Mouse (Mus musculus): Measurements from ENCODE around the gene Susd1.

The Susd1 gene

DNA sequence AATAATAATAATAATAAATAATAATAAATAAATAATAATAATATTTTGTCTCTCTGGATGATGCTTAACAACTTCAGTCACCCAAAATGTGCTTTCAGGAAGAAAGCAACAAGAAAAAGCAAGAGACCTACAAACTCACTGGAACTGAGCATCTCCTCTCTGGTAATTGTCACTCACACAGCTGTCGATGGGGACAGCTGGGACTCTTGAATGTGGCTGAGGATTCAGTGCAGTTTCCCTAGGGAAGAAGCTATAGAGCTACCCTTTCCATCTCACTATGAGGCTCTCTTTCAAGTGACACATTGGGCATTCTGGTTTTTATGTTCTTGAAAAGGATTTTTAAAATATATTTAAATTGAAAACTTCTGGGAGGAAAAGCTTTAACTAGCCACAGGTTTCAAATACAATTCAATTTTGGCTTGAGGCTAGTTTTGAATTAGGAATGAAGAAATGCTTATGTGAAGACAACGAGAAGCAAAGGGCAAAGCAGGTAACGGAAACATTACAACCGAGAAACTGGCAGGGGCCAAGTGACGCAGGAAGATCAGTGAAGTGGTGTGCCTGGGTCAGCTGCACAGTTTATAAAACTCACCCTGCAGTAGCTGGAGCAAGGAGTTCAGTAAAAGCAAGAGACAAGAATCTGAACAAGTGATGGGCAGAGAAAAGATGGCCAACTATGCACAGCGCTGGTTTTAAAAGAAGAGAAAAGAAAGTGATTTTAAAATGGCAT is 112.2 kb downstream of the Susd1 start:
- in situ Hi-C loops (cut with MboI; ENCODE audit: low sequenced_read_pairs): no loop called here

DNA sequence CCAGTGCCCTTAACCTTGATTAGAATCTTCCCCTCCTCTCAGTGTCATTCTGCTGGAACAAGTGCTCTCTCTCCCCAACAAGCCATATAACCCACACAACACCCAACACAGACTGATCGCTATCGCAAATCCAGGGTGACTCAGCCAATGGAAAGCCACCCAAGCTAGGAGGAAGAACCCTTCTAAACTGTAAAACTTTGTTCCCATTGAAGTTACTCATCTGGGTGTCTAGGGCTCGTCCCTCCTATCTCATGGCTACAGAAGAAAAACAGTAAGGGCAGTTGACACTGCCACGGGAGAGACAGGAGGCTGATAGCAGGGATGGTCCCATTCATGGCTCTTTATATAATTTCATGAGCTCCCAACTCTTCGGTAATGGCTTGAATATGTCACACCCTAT is 114.1 kb downstream of the Susd1 start:
- in situ Hi-C loops (cut with MboI; ENCODE audit: low sequenced_read_pairs): no loop called here

DNA sequence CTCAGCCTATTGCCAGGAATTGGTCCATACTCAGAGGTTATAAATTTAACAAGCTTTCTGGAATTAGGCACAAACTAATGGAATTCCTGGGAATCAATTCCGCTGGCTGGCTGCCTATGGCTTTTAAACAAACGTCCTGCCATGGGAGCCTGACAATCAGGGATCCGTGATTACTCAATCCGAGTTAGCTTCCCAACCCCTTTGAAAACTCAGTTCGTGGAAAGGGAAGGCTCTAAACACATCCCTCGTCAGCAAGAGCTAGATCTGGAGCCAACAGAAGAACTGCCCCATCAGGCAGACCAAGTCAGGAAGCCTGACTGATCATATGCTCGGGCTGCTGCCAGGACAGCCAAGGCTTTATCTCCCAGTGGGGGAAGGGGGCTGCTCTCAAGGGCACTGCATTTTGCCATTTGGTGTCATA is 115.2 kb downstream of the Susd1 start:
- in situ Hi-C loops (cut with MboI; ENCODE audit: low sequenced_read_pairs): no loop called here

DNA sequence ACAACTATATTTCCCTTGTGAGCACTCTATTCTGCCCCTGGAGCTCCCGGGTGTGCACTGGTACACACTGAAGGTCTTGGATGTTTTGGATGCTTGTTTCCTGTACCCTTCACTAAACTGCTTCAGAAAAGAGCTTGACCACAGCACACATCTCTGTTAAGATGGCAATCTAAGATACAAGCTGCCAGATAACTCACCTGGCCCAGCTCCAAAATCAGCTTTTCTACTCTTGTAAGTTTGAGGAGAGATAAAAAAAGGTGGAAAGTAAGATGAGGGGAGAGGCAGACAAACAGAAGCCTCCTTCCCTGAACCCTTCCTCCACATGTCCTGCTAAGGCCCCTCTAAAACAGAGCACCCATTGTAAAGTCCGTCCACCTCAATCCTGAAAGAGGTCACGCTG is 115.7 kb downstream of the Susd1 start:
- in situ Hi-C loops (cut with MboI; ENCODE audit: low sequenced_read_pairs): no loop called here

DNA sequence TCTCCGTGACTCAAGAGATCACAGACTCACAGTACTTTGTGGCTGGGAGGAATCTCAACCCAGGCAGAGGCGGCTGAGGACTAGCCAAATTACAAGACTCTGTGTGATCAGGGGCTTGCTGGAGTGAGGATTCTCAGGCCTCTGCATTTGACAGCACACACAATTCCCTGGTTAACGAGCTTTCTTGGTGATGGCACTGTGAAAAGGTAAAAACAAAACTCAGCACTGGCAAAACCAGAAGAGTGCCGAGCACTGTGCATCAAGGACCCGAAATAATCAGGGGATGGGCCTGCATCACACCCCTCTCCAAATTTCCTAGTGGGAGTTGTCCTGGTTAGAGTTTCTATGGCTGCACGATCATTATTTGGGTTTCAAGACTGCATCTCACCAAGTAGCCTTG is 116.4 kb downstream of the Susd1 start:
- in situ Hi-C loops (cut with MboI; ENCODE audit: low sequenced_read_pairs): no loop called here

DNA sequence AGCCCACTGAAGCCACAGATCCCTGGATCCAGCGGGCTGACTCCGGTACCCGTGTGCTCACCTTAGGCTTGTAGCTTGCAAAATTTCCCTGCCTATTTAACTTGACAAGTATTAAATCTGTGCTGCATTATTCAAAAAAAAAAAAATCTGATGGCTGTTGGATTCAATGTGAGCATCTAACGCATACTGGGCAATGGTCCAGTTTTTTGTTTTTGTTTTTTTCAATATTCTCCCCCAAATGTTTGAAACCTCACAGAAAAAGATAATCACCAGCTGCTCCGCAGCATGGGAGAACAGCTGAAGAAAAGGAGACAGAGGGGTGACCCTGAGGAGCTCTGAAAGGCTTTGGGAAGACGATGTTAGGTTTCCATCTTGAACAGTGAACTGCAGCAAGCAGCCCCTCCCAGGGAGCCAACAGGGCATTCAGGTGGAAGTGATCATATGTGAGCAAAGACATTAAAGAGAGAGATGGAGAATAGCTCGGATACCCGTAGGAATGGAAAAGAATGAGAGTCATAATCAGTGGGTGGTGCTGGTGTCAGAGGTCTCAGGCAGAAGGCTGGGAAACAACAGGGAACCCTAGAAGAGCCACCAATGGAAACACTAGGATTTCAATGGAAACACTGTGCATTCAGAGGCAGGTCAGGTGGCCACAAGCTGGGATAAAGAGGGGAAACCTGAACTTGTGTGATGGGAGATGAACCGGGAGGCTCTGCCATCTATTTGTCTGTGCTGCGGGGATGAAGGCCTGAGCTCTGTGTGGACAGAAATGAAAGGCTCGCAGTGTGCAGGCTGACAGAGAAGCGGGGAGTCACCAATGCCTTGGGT is 117.0 kb downstream of the Susd1 start:
- in situ Hi-C loops (cut with MboI; ENCODE audit: low sequenced_read_pairs): no loop called here

DNA sequence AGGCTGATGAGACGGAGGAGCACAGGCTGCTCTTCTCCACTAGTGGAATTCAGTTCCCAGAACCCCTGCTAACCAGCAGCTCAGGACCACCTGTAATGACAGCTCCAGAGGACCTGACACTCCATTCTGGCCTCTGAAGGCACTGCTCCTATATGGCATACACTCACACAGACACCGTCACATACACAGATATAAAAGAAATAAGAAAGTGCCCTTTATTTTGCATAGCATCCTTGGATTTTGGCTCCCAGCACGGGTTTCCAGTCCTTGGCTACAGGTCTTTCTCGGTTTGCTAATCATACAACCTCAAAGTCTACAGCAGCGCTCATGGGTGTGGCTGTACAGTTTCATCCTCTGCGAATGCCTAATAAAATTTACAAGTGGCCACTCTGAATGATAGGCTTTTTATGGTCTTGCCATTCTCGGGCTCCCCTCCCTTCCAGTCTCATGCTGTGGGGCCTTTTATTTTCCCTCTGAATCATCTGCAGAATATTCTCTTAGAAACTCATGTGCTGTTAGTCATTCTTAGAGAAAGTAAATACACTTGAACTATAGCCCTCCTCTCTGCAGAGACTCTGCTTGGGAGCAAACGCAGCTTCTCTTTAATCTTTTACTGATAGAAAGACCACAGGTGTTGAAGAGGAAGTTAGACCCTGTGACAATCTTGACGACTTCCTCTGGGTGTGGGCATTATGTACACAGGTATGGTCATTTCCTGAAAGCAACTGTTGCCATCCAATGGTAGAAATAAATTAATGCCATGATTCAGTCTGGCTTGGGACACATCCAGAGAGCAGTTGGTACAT is 119.1 kb downstream of the Susd1 start:
- in situ Hi-C loops (cut with MboI; ENCODE audit: low sequenced_read_pairs): no loop called here

DNA sequence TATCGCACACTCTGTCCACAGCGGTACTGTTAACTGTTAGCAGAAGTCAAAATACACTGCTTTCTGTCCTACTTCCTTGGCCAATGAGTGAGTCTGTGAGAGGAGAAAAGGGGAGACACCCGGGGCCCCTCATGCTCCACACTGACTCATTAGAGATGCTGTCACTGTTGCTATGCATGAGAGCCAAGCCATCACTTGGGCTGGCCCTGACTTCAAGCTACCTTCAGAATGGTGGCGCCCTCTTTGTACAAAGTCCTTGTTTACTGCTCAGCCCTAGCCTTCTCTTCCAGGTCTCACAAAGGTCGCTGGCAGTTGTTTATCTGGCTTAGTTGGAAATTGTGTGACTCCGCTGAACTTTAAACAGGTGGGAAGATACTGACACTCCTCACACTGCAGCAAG is 119.8 kb downstream of the Susd1 start:
- in situ Hi-C loops (cut with MboI; ENCODE audit: low sequenced_read_pairs): no loop called here

DNA sequence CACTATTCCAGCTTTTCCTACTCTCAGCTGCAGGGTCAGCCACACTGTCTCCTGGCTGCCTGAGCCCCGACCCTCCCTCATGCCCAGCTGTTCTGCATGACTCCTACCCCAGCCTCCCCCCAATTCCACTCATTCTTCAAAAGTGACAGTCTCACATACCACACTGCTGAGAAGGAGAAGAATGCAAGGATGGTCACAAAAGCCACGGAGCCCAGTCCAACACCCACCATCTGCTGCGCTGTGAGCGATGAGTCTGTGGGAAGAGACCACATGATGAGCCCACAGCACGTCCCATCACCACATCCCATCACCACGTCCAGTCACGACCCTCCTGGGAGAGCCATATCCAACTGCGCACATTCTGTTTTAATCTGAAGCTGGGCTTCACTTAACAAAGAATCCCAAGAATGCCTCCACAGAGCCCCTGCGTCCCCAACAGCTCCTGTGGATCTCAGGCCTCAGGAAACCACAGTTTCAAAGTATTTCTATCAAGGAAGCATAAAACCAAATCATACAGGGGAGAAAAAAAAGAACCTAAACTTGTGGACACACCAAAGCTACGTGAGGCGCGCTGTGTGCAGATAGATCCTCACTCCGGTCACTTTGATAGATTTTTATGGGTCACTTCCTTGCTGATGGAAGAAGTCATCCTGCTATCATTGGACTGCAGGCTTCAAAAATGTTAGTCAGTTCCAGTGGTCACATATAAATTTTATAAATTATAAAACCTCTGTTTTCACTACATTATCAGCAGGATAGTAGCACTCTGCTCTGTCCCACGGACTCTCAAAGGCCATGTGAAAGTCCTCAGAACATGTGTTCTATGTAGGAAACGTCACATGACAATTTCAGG is 122.7 kb downstream of the Susd1 start:
- in situ Hi-C loops (cut with MboI; ENCODE audit: low sequenced_read_pairs): no loop called here

DNA sequence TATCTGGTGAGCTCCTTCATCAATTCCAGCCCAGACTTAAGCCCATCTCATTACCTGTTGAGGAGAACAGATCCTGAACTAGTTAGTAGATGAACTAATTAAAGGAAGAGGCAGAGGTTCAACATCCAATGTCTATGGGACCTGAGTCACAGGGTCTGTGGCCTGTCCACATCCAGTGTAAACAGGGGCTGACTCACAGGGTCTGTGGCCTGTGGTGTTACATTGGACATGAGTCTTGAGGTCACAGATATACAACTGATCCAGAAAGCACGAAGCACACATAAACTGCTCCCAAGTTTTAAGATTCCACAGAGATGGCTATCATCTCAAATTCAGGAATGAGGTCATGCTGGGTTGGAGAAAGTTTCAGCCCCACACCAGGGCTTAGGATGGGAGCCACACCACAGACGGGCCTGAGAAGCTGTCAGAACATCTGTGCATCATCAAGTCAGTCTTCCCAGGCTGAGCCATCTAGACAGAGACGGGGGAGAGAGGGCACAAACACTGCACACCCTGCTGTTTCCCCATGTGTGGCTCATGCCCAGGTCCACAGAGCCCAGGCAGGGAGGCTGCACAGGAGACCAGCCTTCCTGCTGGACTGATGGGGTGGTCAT is 123.4 kb downstream of the Susd1 start:
- in situ Hi-C loops (cut with MboI; ENCODE audit: low sequenced_read_pairs): no loop called here

DNA sequence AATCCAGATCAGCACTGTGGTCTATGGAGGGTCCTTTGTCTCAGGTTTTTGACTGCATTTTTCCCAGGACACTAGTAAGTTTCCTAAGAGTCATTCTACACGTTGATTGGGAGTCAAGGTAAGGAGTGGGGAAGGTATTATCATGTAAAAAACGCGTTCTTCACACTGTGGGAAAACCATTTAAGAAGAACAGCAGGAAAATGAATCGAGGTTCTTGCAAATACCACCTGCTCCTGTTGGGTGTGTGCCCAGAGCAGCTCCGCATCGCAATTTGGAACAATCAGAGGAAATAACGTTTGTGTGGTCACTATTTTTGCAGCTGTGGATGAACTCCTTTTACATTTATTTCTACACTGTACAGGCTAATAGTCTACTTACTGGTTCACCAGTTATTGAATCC is 125.5 kb downstream of the Susd1 start:
- in situ Hi-C loops (cut with MboI; ENCODE audit: low sequenced_read_pairs): no loop called here

DNA sequence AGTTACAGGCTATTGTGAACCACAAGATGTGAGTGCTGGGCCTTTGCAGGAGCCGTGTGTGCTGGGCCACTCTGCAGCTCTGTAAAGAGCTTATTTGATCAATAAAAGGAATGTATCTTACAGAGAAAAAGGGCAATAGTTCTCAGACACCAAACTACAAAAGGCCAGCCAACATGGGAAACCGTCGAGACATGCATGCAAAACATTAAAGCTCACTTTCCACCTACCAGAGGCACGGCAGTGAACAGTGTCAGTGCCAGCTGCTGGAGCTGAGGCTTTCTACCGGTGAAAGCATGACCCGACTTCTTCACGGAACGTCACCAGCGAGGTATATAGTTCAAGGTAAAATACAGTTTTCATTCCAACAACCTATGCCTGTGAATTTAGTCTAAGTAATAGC is 127.8 kb downstream of the Susd1 start:
- in situ Hi-C loops (cut with MboI; ENCODE audit: low sequenced_read_pairs): no loop called here

DNA sequence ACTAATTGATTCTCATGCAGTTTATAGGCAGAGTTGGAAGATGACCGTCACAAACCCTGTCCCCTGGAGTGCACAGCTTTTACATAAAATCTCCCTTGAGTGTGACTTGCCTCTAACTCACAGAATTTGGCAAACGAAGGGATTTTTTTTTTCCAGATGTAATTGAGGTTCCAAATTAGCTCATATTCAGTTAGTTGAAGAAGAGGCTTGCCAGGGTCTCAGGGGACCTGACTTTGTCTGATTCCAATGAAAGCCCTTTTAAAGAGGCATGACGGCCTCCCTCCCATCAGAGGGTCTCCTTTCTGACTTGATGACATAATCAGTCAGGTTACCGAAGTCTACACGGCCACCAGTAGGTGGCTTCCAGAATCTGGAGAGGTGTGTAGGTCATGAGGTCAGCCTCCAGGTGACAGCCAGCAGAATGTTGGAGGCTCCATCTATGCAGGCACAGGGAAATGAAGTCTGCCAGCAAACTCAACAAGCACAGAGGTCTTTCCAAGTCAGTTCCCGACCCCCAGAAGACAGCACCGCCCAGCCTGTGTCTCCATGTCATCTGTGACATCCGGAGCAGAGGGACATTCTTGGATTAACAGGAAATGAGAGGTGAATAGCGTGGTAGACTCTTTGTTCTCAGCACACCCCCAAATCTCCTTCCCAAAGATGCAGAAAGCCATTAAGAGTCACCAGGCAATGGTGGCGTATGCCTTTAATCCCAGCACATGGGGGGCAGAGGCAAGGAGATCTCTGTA is 130.4 kb downstream of the Susd1 start:
- in situ Hi-C loops (cut with MboI; ENCODE audit: low sequenced_read_pairs): no loop called here

DNA sequence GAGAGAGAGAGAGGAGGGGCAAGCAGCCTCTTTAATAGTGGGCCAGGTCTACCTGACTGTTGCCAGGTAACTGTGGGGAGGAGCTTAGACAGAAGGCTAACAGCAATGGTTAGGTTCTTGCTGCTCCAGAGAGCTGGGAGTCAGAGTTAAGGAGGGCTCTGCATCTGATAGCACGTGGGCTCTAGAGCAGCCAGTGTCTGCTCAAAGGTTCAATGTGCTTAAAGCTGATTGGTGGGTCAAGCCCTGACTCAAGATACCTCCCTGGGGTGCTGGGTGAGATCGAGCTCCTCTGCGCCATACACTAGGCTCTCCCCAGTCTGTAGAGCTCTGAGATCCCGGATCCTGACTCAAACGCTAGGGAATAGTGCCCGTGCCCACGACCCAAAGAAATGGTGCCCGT is 136.0 kb downstream of the Susd1 start:
- in situ Hi-C loops (cut with MboI; ENCODE audit: low sequenced_read_pairs): no loop called here

DNA sequence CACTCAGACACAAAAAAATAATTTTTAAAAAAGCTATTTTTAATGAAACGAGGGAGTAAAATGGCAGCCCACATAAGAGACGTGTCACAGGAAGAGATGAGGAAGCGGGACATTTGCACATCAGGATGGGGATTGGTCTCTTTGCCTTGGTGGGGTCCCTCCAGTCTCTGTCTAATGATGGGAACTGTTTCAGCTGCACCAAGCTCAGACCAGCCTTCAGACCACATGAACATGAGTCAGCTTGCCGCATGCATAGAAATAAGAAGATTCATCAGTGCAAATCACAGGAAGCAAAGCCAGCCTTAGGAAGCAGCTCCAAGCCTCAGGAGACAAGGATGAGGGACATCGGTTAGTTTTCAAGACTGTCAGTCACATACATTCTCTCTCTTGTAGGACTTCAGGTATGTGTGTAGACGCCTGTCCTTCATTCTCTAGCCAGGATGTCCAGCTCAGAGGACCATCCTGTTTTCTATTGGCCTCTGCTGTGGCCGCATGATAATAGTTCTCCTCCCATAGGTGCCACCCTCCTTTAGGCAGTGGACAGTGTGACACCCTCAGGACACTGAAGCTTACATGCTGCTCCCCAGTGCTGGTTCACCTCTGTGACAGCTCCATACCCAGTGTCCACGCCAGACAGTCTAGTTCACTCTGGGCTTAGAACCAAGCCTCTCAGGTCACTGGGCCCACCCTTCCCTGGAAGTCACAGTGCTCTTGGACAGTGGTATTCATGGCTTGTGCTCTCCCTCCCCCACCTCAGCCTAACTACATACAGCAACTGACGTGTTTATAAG is 137.2 kb downstream of the Susd1 start:
- in situ Hi-C loops (cut with MboI; ENCODE audit: low sequenced_read_pairs): no loop called here

DNA sequence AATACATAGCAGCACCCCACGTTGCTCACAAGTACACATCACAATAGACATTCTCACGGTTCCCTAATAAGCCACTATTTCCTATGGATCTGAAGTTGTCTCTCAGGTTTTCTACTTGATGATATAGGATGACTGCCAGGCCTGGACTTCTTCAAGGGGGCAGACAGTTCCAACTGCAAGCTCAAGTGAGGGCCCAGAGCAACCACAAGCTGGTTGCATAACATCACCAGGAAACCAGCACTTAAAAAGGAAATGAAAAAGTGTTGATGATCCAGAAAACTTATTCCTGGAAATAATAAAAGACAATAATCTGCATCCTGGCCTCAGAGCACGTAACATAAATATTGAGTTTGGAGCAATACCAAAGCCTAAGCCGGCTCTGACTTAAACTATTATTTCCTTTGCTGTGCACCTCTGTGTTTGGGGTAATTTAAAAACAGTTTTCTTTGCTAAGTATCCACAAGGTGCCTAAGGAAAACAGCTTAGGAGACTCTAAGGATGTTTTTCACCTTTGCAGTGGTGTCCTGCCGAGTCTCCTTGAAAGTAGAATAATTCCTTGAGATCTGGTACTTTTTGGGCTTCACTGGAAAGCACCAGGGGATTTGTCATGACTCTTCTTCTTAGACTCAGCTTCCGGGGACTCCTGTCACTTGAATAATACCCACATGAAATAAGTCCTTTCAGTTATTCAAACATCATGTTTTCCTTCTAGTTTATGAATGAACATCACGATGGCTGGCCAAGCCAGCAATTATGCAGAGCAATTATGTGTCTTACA is 139.5 kb downstream of the Susd1 start:
- in situ Hi-C loops (cut with MboI; ENCODE audit: low sequenced_read_pairs): no loop called here

DNA sequence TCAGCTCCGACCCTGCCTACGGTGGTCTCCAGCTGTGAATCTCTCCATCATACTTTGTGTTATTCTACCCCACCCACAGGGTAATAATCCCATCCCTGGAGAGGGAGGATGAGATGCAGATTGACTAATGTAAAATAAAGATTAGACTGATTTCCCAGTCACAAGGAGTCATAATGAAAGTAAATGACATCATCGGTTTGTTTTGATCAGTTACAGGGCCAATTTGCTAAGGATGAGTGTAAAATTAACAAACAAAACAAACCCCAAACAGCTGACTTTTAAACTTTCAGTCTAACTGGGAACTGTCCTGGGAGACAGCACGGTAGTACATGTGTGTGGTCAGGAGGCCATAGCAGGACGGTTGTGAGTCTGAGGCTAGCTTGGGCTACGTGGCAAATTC is 143.3 kb downstream of the Susd1 start:
- in situ Hi-C loops (cut with MboI; ENCODE audit: low sequenced_read_pairs): no loop called here

DNA sequence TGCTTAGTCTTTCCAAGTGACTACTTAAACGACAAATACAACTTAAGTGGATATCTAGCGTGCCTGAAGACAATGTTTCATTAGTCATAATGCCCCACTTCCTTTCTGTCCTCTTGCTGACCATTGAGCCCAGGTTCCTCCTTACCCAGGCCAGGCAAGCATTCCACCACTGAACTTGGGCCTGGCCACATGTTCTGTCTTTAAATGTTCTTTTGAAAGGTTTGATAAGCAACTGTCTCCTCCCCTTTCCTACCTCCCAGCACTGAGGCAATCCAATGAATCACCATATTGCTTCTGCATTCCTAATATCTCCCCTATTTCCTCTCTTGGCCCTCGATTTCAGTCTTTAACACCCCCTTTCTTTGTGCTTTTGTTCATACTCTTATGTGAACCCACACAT is 143.8 kb downstream of the Susd1 start:
- in situ Hi-C loops (cut with MboI; ENCODE audit: low sequenced_read_pairs): no loop called here

Data from CH12F3 (cell line).